Mouse (Mus musculus) lung, postnatal 0 days (tissue): ENCODE measurements around the gene Tbx3.

Experiments
- CTCF ChIP-seq: IDR thresholded peaks from 2 replicates; pipeline ENCODE4 v1.5.1; 2016; ENCODE audit warnings: antibody characterized with exemption, mild to moderate bottlenecking
- EP300 ChIP-seq: IDR thresholded peaks from 2 replicates; pipeline ENCODE4 v1.6.1; 2016; ENCODE audit warnings: antibody characterized with exemption, mild to moderate bottlenecking, control low read depth

GRCm38 (mm10) chr5:119688306-119688705, 17.8 kb downstream of the Tbx3 start:
- no peak for TF ChIP-seq CTCF
- no peak for TF ChIP-seq EP300
